Mouse (Mus musculus) ES-E14 (cell line): ENCODE measurements at regions not wholly inside any gene's neighbourhood (a gene's known extent, or its start where the extent isn't known, plus 50 kb on each side); places are given as distances from the start of the nearest gene placed in this dataset.

Experiments
- CHD2 ChIP-seq: IDR thresholded peaks from 2 replicates; pipeline ENCODE4 v1.6.1; 2014; ENCODE audit warnings: mild to moderate bottlenecking, low read depth, low read length, inconsistent platforms
- HCFC1 ChIP-seq: IDR thresholded peaks from 2 replicates; pipeline ENCODE4 v1.6.1; 2012; ENCODE audit warnings: low read length, inconsistent platforms, borderline replicate concordance; ENCODE audit not compliant: insufficient read depth
- MAFK ChIP-seq: IDR thresholded peaks from 2 replicates; pipeline ENCODE4 v1.6.1; 2014; ENCODE audit warnings: mild to moderate bottlenecking, low read depth, low read length, inconsistent platforms; ENCODE audit not compliant: insufficient read depth
- ZC3H11A ChIP-seq: IDR thresholded peaks from 2 replicates; pipeline ENCODE4 v1.6.1; 2012; ENCODE audit warnings: low read depth, mild to moderate bottlenecking, inconsistent platforms, low read length, borderline replicate concordance

GRCm38 (mm10) chr12:118404171-118404570 is 102.9 kb upstream of the Sp4 start:
- TF ChIP-seq CHD2 (no peak), ZC3H11A (no peak), MAFK (no peak), HCFC1 (no peak)
